Mouse (Mus musculus) small intestine, adult 2 months (tissue): Measurements from ENCODE around the gene 3110021N24Rik. TPM values are rescaled to one million over a fixed set of nuclear protein-coding genes. Genes with fewer than 3 reads are reported as not detected.

Experiments
- H3K27ac ChIP-seq: fragments of 200-500 bp; 2 replicates; pipeline ENCODE4 v1.5.1; 2012; ENCODE audit warnings: low read depth, low read length, control low read depth, inconsistent platforms; ENCODE audit not compliant: insufficient read depth
- H3K27me3 ChIP-seq: fragments of 200-500 bp; 2 replicates; pipeline ENCODE4 v1.6.1; 2012; ENCODE audit warnings: mild to moderate bottlenecking, moderate library complexity, low read length, inconsistent platforms; ENCODE audit not compliant: control insufficient read depth, insufficient read depth
- H3K36me3 ChIP-seq: fragments of 200-500 bp; 2 replicates; pipeline ENCODE4 v1.6.1; 2012; ENCODE audit warnings: mild to moderate bottlenecking, low read length, control low read depth, inconsistent platforms; ENCODE audit not compliant: control insufficient read depth, insufficient read depth
- H3K4me1 ChIP-seq: fragments of 200-500 bp; 2 replicates; pipeline ENCODE4 v1.6.1; 2012; ENCODE audit warnings: low read length, inconsistent platforms, mixed read lengths; ENCODE audit not compliant: control insufficient read depth, insufficient read depth, insufficient read length
- H3K4me3 ChIP-seq: fragments of 200-500 bp; 2 replicates; pipeline ENCODE4 v1.5.1; 2012; ENCODE audit warnings: low read depth, mild to moderate bottlenecking, control low read depth, inconsistent platforms, low read length, moderate library complexity
- CTCF ChIP-seq: fragments of 200-500 bp; IDR thresholded peaks from 2 replicates; pipeline ENCODE4 v1.5.1; 2012; ENCODE audit warnings: low read depth, mild to moderate bottlenecking, control low read depth, inconsistent platforms, low read length, moderate library complexity, mixed read lengths; ENCODE audit not compliant: insufficient replicate concordance, insufficient read length; ENCODE audit errors: extremely low read depth
- POLR2A ChIP-seq: fragments of 200-500 bp; IDR thresholded peaks from 2 replicates; pipeline ENCODE4 v1.6.1; 2012; ENCODE audit warnings: low read depth, mild to moderate bottlenecking, control low read depth, inconsistent platforms, low read length, moderate library complexity
- WGBS: fragments of 180-500 bp; shearing (Covaris S2); methylation state at CpG from one replicate; pipeline ENCODE4 v1.1.7; 2018; 5-methylcytosine and 5-hydroxymethylcytosine counted together
- polyA plus RNA-seq: library from polyadenylated mRNA; depleted of rRNA; stranded (reverse); fragments of >200 nt; gene quantifications from 2 replicates; pipeline ENCODE4 v1.2.3, GENCODE M21; 2012

3110021N24Rik gene
- polyA plus RNA-seq, 1 experiment, result 0.27 TPM

DNA sequence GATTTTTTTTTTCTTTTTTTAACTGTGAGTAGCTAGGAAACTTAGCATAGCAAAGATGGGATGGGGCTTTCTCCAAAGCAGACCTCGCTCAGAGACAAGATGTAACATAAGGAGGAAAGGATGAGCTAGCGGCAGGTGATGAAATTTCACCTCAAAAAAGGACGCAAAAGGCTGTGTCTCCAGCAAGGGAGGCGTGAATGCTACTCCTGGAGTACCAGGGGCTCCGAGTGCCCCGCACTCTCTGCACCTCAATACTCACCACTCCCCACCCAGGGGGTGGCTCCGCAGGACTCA is 60.3 kb downstream of the 3110021N24Rik start:
- H3K4me1 ChIP-seq, result peaks cover 3% of the 10 kb centered on the region; the same call in 1 of the 2 replicates
- WGBS, result under 1% methylated on average over 7 of the region's 7 CpGs
- TF ChIP-seq CTCF, result no peak
- TF ChIP-seq POLR2A, result no peak
- H3K4me3 ChIP-seq, result peak overlapping the region; percentile 99
- H3K27me3 ChIP-seq, result no peaks in the 10 kb centered on the region
- no peaks in the 10 kb centered on the region for H3K36me3 ChIP-seq
- H3K27ac ChIP-seq, result peak overlapping the region; percentile 92

DNA sequence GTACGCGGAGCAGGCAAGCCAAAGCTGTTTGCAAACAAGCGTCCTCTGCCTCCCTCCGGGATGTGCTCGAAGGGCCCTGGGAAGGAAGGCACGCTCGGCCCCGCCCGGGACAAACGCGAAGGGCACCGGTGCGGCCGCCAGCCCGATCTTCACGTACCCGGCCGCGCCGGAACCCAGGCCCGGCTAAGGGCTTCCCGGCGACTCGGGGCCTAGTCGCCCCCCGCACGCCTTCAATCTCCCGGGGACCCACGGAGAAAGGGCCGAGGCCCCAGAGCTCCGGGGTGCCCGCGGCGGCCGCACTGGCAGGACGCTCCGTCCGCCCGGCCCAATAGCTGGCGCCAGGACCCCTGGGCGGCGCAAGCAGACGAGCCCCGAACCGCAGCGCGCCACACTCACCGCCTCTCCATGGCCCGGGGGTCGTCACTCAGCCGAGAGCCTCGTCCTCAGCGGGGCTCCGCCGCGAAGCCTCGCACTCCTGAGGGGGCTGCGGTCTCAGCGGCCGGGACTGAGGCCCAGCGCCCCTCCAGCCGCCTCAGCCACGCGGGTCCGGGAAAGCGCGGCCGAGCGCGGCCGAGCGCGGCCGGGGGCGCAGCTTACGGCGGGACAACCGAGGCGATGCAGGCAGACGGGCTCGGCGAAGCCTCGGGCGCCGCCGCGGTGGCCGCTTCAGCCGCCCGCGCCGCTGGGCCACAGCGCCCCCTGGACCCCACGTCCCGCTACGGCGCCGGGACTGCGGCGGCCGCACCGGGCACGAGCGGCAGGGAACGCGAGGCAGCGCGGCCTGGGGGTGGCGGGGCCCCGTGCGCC is 60.8 kb downstream of the 3110021N24Rik start, which contains the start of gene Zfyve9:
TSS of gene Zfyve9 (minus strand) at position 742 of the 807 bp plus-strand sequence.
- WGBS, result under 1% methylated on average over 111 of the region's 111 CpGs
- TF ChIP-seq POLR2A (no peak; the same call in 1 of the 2 replicates), CTCF (peak; percentile 48; the same call in 1 of the 2 replicates)
- peak within 1 kb of the TSS; percentile 99 for H3K4me3 ChIP-seq
- H3K4me1 ChIP-seq, result peaks cover 3% of the 10 kb centered on the region; the same call in 1 of the 2 replicates
- H3K27me3 ChIP-seq, result no peaks in the 10 kb centered on the region
- H3K36me3 ChIP-seq, result no peaks in the 10 kb centered on the region
- peak within 1 kb of the TSS; percentile 92 for H3K27ac ChIP-seq

DNA sequence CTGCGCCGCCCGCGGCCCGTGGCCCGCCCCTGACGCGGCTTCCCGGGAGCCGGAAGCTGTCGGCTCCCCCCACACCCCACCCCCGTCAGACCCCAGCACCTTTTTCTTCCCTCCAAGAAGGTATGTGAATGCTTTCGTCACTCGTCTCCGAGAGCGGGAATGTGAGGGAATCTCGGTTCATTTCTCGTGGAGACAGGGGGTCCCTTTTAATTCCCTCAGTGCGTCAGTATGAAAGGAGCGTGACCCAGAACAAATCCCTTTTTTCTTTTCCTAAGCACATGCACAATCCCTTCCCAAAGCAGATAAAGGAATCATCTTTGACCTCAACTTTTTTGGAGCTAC is 61.4 kb downstream of the 3110021N24Rik start:
- H3K4me3 ChIP-seq, result peak overlapping the region; percentile 99
- H3K27ac ChIP-seq, result no peak overlapping the region
- no peaks in the 10 kb centered on the region for H3K27me3 ChIP-seq
- H3K4me1 ChIP-seq, result peaks cover 3% of the 10 kb centered on the region; the same call in 1 of the 2 replicates
- no peaks in the 10 kb centered on the region for H3K36me3 ChIP-seq
- WGBS, result 1% methylated on average over 20 of the region's 20 CpGs
- TF ChIP-seq POLR2A, result no peak
- TF ChIP-seq CTCF, result 0 out of 2 replicates have a peak, but pooled peaks have one; percentile 5

DNA sequence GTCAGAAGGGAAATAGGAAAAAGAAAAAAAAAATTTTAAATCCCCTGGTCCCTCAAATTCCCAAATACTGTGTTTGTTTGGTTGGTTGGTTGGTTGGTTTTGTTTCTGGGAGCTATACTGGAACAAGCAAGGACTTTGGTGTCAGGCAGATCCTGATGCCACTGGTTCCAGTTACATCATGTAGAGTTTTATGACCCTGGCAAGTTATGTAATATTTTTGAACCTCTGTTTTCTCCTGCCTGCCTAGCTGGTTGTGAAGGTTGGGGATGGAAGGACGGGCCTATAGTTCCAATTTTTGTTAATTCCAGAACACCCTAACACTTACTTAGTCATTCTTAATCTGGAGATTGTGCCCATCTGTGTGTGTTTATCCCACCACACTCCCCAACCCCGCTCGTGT is 62.1 kb downstream of the 3110021N24Rik start:
- Histone ChIP-seq H3K4me3 (no peak overlapping the region), H3K27ac (no peak overlapping the region), H3K27me3 (no peaks in the 10 kb centered on the region), H3K36me3 (no peaks in the 10 kb centered on the region), H3K4me1 (peaks cover 3% of the 10 kb centered on the region; the same call in 1 of the 2 replicates)
- TF ChIP-seq CTCF (no peak), POLR2A (no peak)
- 57% methylated on average over 3 of the region's 3 CpGs for WGBS

DNA sequence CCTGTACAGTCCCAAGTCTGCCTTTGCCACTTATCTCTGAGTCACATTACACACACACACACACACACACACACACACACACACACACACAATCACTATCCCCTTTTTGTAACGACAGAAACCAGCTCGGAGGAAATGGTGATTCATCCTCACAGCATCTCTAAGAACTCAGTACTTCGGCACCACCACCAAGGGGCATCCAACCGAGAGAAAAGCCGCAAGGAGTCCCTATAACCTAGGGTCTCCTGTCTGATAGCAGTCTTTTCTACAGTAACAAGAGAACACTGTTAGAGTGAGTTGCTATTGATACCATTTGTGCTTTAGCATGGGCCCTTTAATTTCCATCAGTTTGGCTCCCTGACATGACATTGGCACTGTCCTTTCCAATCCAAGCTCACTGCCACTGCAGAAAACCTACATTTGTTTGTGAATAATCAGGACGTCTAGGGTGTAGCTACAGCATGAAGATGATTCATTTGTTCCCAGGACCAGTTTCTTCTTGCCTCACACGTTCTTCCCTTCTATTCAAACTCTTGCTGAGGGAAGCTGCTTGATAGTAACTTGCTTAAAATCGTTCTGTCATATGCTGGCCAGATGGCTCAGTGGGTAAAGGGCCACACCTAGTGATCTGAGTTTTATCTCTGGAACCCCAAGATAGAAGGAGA is 63.1 kb downstream of the 3110021N24Rik start:
- Histone ChIP-seq H3K36me3 (no peaks in the 10 kb centered on the region), H3K4me1 (peaks cover 3% of the 10 kb centered on the region; the same call in 1 of the 2 replicates), H3K27me3 (no peaks in the 10 kb centered on the region), H3K27ac (no peak overlapping the region), H3K4me3 (no peak overlapping the region)
- 58% methylated on average over 8 of the region's 8 CpGs for WGBS
- no peak for TF ChIP-seq POLR2A
- TF ChIP-seq CTCF, result no peak

DNA sequence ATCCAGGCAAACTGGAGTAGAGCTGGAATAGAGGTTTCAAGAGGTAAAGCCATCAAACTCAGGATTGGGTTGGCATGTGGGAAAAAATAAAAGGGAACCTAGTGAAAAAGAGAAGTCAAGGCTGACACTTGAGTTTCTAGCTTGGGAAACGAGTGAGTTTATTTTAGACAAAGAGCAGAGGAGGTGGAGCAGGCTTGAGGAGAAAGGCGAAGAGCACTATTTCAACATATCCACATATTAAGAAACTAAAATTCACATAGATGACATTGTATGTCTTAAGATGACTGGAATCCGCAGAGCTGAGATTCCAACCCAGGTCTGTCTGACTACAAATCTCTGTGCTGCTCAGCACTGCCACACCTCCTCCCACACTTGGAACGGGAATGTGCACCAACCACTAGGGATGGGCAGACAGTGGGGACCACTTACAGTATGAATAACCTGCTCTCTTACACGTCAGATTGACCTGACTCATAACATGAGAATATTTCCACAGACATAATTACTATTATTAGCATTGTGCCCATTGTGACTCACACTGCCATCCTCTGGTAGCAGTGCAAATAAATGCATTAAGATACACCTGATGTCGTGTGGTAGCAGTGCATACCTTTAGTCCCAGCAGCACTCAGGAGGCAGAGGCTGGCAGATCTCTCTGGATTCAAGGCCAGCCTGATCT is 69.9 kb downstream of the 3110021N24Rik start:
- Histone ChIP-seq H3K4me3 (no peak overlapping the region), H3K4me1 (no peaks in the 10 kb centered on the region), H3K27me3 (no peaks in the 10 kb centered on the region), H3K36me3 (no peaks in the 10 kb centered on the region), H3K27ac (no peak overlapping the region)
- TF ChIP-seq POLR2A (no peak), CTCF (no peak)
- 63% methylated on average over 6 of the region's 6 CpGs for WGBS

DNA sequence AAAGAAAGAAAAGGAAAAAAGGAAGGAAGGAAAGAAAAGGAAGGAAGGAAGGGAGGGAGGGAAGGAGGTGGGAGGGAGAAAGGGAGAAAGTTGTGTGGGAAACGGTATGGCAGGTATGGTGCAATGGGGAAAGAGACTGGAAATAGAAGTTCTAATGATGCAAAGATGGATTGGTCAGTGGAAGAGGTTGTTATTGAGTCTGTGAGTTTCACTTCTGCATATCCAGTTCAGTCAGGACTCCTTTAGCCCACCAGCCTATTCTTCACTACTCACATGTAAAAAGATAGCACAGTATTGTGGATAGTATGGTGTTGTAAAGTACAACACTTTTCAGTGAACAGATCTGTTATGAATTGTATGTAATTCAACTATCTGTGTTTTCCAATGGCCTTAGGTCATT is 71.1 kb downstream of the 3110021N24Rik start:
- Histone ChIP-seq H3K27ac (no peak overlapping the region), H3K4me1 (no peaks in the 10 kb centered on the region), H3K4me3 (no peak overlapping the region), H3K27me3 (no peaks in the 10 kb centered on the region), H3K36me3 (no peaks in the 10 kb centered on the region)
- 78% methylated on average over 1 of the region's 1 CpGs for WGBS
- no peak for TF ChIP-seq CTCF
- no peak for TF ChIP-seq POLR2A
